Mouse (Mus musculus) left cerebral cortex, postnatal 10 days (tissue): ENCODE measurements at regions not wholly inside any gene's neighbourhood (a gene's known extent, or its start where the extent isn't known, plus 50 kb on each side); places are given as distances from the start of the nearest gene placed in this dataset.

Experiments
- DNase-seq, 2 experiments: peaks; one replicate each; pipeline ENCODE4 v3.0.0; 2021 to 2022; ENCODE audit warnings: low spot score in 2 of 2, mixed read lengths in 1 of 2; ENCODE audit errors: extremely low spot score in 1 of 2
- intact Hi-C: fragments of 180-260 bp; cut with DNase I; formaldehyde crosslinking; loops from one replicate; pipeline ENCODE4 v1.15.1; 2025

DNA sequence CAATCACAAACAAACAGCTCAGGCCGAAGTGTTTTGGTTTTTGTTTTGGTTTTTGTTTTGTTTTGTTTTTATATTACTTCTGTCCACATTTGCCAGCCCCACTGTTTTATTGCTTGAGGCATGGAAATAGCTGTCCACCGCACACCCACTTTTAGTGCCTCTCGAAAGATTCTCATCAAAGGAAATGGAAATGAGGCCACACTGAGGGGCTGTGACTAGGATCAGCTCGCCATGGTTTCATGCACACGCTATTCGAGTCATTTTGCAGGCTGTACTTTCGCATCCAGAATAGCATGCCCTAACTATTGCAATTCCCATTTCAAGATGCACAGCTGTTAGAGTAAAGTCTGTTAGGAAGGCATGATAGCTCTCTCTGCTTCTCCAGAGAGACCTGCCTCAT lies 1543.4 kb upstream of the Tenm3 start:
- no peak for DNase-seq
- intact Hi-C loops: no loop called here

DNA sequence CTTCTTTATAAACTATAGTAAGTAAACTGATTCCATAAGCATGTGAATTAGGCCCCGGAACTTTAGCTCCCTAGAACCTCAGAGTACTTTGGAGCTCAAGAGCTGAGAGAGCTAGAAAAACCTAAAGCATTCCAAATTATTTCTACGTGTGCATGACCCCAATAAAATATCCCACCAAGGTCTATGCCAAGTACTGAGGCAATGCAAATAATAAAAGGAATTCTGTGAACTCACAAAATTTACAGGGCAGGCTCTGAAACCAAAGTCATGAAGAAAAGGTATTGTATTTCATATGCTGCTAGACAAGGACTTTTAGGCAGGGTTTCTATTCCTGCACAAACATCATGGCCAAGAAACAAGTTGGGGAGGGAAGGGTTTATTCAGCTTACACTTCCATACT lies 1539.9 kb upstream of the Tenm3 start:
- intact Hi-C loops: no loop called here

DNA sequence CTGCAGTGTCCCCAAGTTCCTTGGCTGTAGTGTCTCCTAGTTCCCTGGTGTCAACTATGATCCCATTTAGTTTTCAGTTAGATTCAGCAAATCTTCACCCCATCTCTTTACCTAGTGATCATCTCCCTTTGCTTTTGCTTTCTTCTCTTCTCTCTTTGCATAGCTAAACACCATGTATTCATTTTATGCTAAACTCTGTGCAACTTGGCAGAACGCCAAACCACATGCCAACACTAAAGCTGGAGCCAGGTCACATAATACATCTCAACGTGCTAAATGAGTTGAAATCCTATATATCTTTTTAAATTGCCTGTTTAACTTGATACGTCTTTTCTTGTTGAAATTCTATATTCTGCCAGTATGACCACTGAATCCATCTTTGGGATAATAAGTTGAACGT lies 1536.0 kb upstream of the Tenm3 start:
- intact Hi-C loops: no loop called here
- no peak for DNase-seq

More for the DNA sequence above, 1539.9 kb upstream of the Tenm3 start:
- no peak for DNase-seq

DNA sequence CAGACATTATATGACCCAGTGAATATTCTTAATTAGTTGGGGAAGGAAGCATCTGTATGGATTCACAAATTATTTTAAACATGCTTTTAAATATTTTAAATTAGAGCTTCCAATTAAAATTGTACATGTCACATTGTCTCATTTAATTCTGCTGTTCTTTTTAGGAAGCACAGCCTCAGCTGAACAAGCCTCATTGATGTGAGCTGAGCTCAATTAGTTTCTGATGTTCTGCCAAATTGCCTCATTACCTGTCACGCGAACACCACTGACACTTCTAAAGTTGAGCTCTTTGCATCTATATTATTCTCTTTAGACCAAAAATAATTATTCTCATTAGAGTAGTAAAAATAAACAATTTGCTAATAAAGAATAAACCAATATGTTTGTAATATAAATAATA lies 1530.0 kb upstream of the Tenm3 start:
- DNase-seq: no peak
- intact Hi-C loops: no loop called here

DNA sequence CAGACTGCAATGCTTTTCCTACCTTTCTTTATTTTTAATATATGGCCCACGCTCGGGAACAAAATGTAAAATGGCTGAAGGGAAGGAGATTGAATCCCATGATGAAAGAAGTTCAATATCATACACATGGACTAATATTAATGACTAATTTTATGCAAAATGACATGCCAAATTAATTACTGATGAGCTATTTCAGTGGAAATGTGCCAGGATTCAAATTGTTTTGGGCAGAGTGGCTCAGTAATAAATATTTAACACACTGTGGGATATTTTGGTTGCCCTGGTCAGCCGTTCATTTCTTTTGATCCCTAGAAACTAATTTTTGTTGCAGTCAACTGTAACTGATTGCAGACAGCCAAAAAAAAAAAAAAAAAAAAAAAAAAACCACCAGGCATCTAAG lies 1482.7 kb upstream of the Tenm3 start:
- DNase-seq: no peak
- intact Hi-C loops: no loop called here

DNA sequence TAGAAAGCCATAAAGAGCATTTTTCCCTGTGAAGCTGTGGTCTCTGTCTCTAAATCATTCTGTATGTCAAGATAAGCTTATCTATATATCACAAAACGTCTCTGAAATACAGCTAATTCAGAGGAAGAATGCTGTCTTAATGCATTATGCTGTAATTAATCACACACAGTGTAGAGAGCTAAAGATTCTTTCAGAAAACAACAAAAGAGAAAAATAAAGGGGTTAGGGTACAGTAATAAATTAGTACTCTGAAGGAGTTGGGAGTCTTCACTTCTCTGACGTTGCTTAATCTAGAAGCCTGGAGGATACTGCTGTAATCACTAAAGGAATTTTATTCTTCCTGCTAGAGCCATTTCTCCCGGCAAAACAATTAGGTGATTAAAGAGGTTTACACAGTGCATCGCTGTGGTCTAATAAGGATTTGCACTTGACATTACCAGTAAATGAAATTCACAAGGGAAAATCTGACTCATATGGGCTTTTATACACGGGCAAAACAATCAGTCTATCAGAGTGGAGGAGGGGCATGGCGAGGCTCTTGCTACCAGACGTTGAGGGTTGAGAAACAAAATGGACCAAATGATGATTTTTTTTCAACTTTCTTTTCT lies 1477.7 kb upstream of the Tenm3 start:
- intact Hi-C loops: no loop called here

DNA sequence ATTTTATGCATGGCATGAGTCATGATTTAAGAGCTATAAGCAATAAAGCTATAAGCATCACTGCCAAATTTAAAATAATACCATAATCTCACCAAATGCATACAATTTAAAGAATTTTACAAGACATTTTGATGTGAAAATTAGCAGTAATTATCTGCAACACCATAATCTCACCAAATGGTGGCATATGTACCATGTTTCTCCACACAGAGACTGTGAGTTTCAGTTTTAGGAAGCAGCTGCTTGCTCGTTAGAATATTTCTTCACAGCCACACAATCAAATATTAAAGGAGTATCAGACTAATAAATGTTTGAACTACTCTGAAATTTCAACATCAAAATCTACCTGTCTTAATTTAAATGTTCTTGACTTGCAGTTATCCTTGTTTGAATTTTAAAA lies 1472.9 kb upstream of the Tenm3 start:
- intact Hi-C loops: loop anchor here (10.0 kb wide), 1 partner anchor 598 kb away; no protein-coding TSS in a partner anchor
- DNase-seq: no peak

More for the DNA sequence above, 1477.7 kb upstream of the Tenm3 start:
- DNase-seq: no peak

DNA sequence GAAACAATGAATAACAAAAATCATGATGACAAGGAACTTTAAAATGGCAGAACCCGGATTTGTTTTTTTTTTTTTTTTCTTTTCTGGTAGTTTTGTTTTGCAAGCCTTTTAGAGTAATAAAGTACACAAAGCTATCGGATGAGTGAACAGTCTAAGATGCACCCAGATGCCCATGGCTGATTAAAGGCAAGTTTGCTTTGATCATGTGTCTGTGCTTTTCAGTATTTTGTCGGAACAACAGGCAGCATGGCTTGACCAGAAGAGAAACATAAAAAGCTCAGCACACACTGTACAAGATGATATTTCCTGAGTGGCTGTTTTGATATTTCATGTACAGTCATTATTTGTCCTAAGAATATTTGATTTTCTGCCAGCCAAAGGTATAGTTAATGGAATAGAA lies 1466.6 kb upstream of the Tenm3 start:
- intact Hi-C loops: loop anchor here (10.0 kb wide), 1 partner anchor 604 kb away; no protein-coding TSS in a partner anchor
- no peak for DNase-seq

DNA sequence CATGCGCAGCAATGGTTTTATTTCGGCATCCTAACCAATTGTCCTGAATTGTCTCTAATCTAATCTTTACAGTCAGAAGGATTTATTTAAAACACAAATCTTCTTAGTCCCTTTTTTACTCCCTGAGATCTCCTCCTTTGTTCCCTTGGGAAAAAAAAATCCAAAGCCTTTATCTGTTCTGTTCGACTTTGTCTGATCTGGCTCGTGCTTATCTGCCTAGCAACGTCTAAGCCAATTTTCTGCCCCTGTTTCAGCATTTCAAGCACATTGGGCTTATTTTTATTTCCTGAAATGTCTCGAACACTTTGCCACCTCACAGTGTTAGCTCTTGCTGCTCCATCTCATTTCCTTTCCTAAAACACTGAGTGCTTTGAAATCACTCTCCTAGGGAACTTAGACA lies 1456.6 kb upstream of the Tenm3 start:
- intact Hi-C loops: no loop called here
- DNase-seq: no peak

DNA sequence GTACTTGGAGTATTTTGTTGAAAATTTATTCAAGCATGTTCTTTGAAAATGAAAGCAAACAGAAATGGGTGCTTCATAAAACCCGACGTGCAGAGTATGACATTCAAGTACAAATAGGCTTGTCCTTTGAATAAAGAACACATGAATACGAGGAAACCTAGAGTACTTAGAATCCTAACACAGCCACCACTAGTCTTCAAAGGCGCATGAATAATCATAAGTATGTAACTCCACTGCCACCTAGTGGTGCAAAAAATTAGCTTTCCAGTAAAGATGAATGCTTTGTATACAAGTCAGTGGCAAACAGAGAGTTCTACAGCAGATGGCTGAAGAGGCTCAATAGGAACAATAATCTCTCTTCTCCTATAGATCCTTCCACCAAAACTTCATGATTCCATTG lies 1449.8 kb upstream of the Tenm3 start:
- peak; percentile 51 to 92 for DNase-seq
- intact Hi-C loops: no loop called here

DNA sequence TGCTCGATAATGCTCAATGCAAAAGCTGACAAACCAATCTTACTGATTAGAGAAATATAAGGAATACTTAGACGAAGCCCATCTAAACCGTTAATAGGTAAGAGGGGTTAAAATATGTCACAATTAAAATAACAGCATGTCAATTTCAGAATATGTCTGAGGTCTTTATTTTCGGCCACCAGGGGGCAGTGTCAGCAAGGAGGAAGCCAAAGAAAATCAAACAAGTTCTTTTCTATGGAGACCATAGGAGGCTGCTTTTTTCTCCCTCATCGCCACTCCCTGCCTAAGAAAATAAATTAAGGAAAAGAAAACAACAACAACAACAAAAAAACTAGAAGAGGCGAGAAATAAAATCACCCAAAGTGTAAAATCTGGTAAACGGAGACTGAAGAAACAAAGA lies 1448.4 kb upstream of the Tenm3 start:
- peak; percentile 49 to 64 for DNase-seq
- intact Hi-C loops: no loop called here

DNA sequence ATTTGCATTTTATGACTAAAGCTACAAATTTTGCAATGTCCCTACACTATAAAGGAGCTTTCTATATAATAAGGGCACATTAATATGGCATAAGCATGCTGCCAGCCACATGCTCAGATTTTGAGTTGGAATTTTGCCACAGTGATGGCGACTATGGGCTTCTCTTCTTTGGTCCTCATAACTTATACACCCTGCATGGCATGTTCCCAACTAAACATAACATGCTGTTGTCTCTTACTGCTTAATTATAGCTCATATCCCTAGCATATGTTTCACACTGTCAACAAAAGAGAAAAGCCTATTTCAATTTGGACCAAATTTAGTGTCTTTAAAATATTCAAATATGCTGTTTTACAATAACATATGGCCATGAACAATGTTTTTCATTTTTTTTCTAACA lies 1432.6 kb upstream of the Tenm3 start:
- peak in 1 of 2 experiments; percentile 31 for DNase-seq
- intact Hi-C loops: no loop called here

DNA sequence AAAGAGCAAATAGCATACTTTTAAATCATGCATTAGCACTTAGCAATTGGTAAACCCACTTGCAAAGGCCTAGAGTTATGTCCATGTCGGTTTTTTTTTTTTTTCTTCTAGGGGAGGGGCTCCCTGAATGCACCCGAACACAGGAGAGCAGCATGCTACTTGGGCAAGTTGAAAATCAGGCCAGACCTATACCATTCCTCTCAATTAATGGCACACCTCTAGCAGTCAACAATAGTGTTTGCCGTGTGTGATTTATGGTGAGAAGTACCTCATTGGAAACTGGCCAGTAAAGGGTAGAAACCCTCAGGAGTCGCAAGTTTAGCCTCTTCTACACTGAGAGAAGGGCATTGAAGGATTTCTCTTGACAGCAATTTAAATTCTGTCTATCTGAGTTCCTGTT lies 1421.0 kb upstream of the Tenm3 start:
- intact Hi-C loops: no loop called here
- DNase-seq: no peak
